Mouse (Mus musculus): ENCODE results near the gene Gm5861. TPM values are rescaled to one million over a fixed set of nuclear protein-coding genes. Genes with fewer than 3 reads are reported as not detected.
"Not testable (repeated sequence)": the region's sequence is repeated elsewhere in the genome, so short reads cannot be mapped to it uniquely, and the experiment has no call there.

The Gm5861 gene
- not detected for total RNA-seq (2021)
- long read RNA-seq, experiment 1, result 0 reads
- long read RNA-seq, experiment 2, result 0 reads

DNA sequence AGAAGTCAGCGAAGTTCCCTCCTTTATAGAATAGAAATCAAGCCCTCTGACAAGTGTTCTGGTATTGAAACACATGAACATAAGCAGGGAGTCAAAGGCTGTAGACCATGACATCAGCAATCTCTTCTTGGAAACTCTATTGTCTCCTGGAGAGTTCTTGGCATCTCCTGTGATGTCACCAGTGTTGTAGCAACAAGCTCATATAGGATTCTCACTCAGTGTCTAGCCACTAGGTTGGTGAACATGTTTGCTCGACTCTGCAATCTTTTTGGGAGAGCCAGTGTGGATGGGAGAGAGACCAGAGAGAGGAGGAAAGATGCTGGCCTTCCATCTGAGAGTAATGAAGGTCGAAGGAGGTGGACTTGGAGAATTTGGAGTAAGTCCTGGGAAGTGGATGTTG, at the start of gene Gm5861:
Gene Gm5861, plus strand, starts transcription at position 301 of the 400 bp plus-strand sequence.
- DNase-seq, result not testable (repeated sequence)

DNA sequence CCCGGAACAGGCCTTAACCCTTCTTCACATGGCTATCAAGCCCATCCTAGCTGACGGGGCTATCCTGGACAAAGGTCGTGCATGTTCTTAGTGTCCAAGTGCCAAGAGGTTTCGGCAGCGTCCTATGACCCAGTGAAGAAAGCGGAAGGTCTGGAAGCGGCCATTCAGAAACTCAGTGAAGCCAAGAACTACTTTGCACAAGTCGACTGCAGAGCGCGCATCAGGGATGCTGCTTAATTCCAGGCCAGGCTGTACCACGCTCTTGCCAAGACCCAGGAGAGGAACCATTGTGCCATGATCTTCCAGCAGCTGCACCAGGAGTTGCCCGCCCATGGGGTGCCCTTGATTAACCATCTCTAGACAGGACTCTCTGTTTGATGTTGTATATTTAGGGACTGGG, 44.8 kb upstream of the Gm5861 start:
- peak; percentile 1 for DNase-seq

Other genes starting within 250 kb of the Gm5861 start
- gene Gm8871, start 235.3 kb upstream of the Gm5861 start, total RNA-seq (2021), result not detected
- gene Gm8857, start 235.3 kb upstream of the Gm5861 start, total RNA-seq (2021), result not detected
- gene Gm8879, start 55.4 kb upstream of the Gm5861 start, total RNA-seq (2021), result not detected
- gene Gm8890, start 73.0 kb downstream of the Gm5861 start, total RNA-seq (2021), result not detected
- gene Speer1, start 158.4 kb downstream of the Gm5861 start, total RNA-seq (2021), result not detected
- not detected for gene Gm8897, start 233.3 kb downstream of the Gm5861 start, total RNA-seq (2021)

Data from adrenal gland, postnatal 10 days (tissue).